Mouse (Mus musculus): ENCODE measurements around the gene Ambp. TPM values are rescaled to one million over a fixed set of nuclear protein-coding genes. Genes with fewer than 3 reads are reported as not detected.

The Ambp gene
- polyA plus RNA-seq, 1 experiment from 2014 or later, result 0.26 TPM

- H3K4me3 ChIP-seq, result no peak overlapping the region
- ATAC-seq (replicated peaks), result peak; percentile 92
- H3K4me1 ChIP-seq, result peaks cover 3% of the 10 kb centered on the region; the same call in 1 of the 2 replicates
- H3K9ac ChIP-seq, result no peak overlapping the region
- H3K9me3 ChIP-seq, result no peaks in the 10 kb centered on the region
- 21% methylated on average over 5 of the region's 5 CpGs for WGBS
- H3K4me2 ChIP-seq, result no peak overlapping the region
- no peaks in the 10 kb centered on the region for H3K36me3 ChIP-seq (replicated peaks)
- no peaks in the 10 kb centered on the region for H3K27me3 ChIP-seq (replicated peaks)
- no peak overlapping the region; the same call in 1 of the 2 replicates for H3K27ac ChIP-seq
Observed at GRCm38 (mm10) chr4:63158961-63159592, 4.5 kb upstream of the Ambp start.

DNA sequence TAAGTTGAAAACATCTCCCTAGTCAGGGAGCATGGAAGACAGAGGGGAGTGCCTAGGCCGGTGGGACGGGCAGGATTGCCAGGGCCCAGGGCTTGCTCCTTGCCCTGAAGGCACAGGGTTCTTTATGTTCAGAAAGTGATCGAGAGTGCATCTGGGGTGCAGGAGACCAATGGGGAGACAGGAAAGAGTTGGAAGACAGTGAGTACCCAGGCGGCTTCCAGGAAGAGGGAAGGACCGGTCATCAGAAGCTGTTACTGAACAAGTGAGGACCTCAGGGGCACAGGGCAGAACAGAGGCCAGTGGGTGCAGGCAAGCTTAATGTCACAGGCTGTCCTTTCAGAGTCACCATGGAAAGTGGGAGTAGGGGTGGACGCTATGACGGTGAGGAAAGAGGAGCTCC is 3.6 kb upstream of the Ambp start:
- ATAC-seq (replicated peaks), result peak; percentile 18; the same call in 1 of the 2 replicates
- no peaks in the 10 kb centered on the region for H3K9me3 ChIP-seq
- no peak overlapping the region for H3K4me3 ChIP-seq
- WGBS, result 92% methylated on average over 7 of the region's 7 CpGs
- no peak overlapping the region for H3K9ac ChIP-seq
- no peak overlapping the region for H3K4me2 ChIP-seq
- H3K27me3 ChIP-seq (replicated peaks), result no peaks in the 10 kb centered on the region
- H3K27ac ChIP-seq, result no peak overlapping the region
- peaks cover 3% of the 10 kb centered on the region; the same call in 1 of the 2 replicates for H3K4me1 ChIP-seq
- H3K36me3 ChIP-seq (replicated peaks), result no peaks in the 10 kb centered on the region

GRCm38 (mm10) chr4:63156726-63157634 is 2.4 kb upstream of the Ambp start:
- no peak for ATAC-seq (replicated peaks)
- 68% methylated on average over 8 of the region's 8 CpGs for WGBS
- Histone ChIP-seq H3K9ac (no peak overlapping the region), H3K9me3 (no peaks in the 10 kb centered on the region), H3K4me1 (peaks cover 3% of the 10 kb centered on the region; the same call in 1 of the 2 replicates), H3K36me3 (replicated peaks) (no peaks in the 10 kb centered on the region), H3K27ac (no peak overlapping the region), H3K27me3 (replicated peaks) (no peaks in the 10 kb centered on the region), H3K4me3 (no peak overlapping the region), H3K4me2 (no peak overlapping the region)

DNA sequence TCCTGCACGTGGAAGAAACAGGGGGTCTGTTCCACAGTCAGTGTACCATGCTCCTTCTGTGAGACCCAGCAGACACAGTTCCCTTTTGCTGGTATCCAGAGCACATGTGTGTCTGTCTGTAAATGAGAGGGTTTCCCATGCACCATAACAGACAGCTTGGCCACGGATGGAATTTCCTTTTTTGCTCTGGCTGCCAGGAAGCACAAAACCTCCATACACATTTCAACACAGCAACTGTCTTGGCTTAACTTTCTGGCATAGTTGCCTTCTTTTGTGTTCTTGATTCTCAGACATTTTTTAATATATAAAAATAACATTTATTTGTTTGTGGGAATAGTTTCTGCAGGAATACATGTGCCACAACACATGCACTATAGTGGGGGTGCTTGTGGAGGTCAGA is 997 bp upstream of the Ambp start:
- no peak for ATAC-seq (replicated peaks)
- Histone ChIP-seq H3K4me1 (peaks cover 3% of the 10 kb centered on the region; the same call in 1 of the 2 replicates), H3K4me2 (no peak overlapping the region), H3K9me3 (no peaks in the 10 kb centered on the region), H3K27me3 (replicated peaks) (no peaks in the 10 kb centered on the region), H3K36me3 (replicated peaks) (no peaks in the 10 kb centered on the region), H3K4me3 (no peak overlapping the region), H3K27ac (no peak overlapping the region), H3K9ac (no peak overlapping the region)
- 75% methylated on average over 2 of the region's 2 CpGs for WGBS

DNA sequence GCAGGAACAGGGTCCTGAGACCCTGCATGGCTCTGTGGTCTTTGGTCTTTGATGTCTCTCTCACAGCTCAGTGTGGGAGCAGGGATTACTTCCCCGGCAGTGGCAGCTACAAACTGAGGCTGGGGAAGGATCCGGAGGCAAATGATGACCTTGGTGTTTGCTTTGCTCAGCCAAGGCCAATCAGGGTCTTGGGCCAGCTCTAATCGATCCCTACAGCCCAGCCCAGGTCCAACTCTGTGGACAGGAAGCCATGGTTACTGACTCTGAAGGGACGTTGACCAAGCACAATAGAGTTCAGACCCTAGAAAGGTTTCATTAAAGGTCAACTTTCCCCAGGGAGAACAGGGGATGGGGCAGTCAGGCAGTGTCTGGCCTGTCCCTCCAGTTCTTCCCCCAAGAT is 571 bp downstream of the Ambp start:
- H3K27ac ChIP-seq, result no peak overlapping the region
- no peaks in the 10 kb centered on the region for H3K36me3 ChIP-seq (replicated peaks)
- H3K9ac ChIP-seq, result no peak overlapping the region
- H3K4me2 ChIP-seq, result no peak overlapping the region
- no peak overlapping the region for H3K4me3 ChIP-seq
- no peak for ATAC-seq (replicated peaks)
- WGBS, result 51% methylated on average over 4 of the region's 4 CpGs
- no peaks in the 10 kb centered on the region for H3K9me3 ChIP-seq
- no peaks in the 10 kb centered on the region for H3K27me3 ChIP-seq (replicated peaks)
- peaks cover under 1% of the 10 kb centered on the region; the same call in 1 of the 2 replicates for H3K4me1 ChIP-seq

GRCm38 (mm10) chr4:63151127-63151526 is 3.5 kb downstream of the Ambp start:
- no peak overlapping the region for H3K4me2 ChIP-seq
- no peaks in the 10 kb centered on the region for H3K36me3 ChIP-seq (replicated peaks)
- no peaks in the 10 kb centered on the region for H3K9me3 ChIP-seq
- H3K4me1 ChIP-seq, result no peaks in the 10 kb centered on the region
- no peak overlapping the region for H3K27ac ChIP-seq
- H3K4me3 ChIP-seq, result no peak overlapping the region
- H3K27me3 ChIP-seq (replicated peaks), result no peaks in the 10 kb centered on the region
- H3K9ac ChIP-seq, result no peak overlapping the region
- 94% methylated on average over 6 of the region's 6 CpGs for WGBS
- no peak for ATAC-seq (replicated peaks)

DNA sequence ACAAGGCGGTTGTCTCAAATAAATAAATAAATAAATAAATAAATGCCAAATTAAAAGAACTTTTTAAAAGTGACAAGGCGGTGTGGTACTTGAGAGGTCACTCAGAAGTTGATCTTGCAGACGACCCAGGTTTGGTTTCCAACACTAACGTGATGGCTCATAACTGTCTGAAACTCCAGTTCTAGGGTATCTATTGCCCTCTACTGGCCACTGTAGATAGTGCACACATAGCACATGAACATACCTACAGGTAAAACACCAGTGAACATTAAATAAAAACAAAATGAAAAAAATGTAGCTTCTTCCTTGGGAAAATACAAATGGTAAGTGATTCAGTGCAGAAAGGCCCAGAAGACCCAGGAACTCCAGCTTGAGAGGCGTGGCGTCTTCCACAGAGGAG is 7.3 kb downstream of the Ambp start:
- no peak for ATAC-seq (replicated peaks)
- WGBS, result 93% methylated on average over 6 of the region's 6 CpGs

GRCm38 (mm10) chr4:63129891-63130624 is 24.5 kb downstream of the Ambp start:
- Histone ChIP-seq H3K9me3 (no peaks in the 10 kb centered on the region), H3K4me1 (no peaks in the 10 kb centered on the region), H3K27ac (no peak overlapping the region), H3K27me3 (replicated peaks) (no peaks in the 10 kb centered on the region), H3K4me2 (no peak overlapping the region), H3K4me3 (no peak overlapping the region), H3K36me3 (replicated peaks) (peaks cover 13% of the 10 kb centered on the region), H3K9ac (no peak overlapping the region)
- WGBS, result 90% methylated on average over 5 of the region's 5 CpGs
- peak; percentile 35; the same call in 1 of the 2 replicates for ATAC-seq (replicated peaks)

More for the DNA sequence above, 7.3 kb downstream of the Ambp start:
- Histone ChIP-seq H3K4me3 (no peak overlapping the region), H3K36me3 (replicated peaks) (no peaks in the 10 kb centered on the region), H3K4me2 (no peak overlapping the region), H3K9ac (no peak overlapping the region), H3K27ac (no peak overlapping the region), H3K27me3 (replicated peaks) (no peaks in the 10 kb centered on the region), H3K4me1 (no peaks in the 10 kb centered on the region), H3K9me3 (no peaks in the 10 kb centered on the region)

- peak; percentile 65; the same call in 1 of the 2 replicates for ATAC-seq (replicated peaks)
- Histone ChIP-seq H3K27me3 (replicated peaks) (no peaks in the 10 kb centered on the region), H3K36me3 (replicated peaks) (peaks cover 13% of the 10 kb centered on the region; the same call in 1 of the 2 replicates), H3K4me3 (no peak overlapping the region), H3K27ac (peak overlapping the region; percentile 40; the same call in 1 of the 2 replicates), H3K9me3 (no peaks in the 10 kb centered on the region), H3K4me2 (no peak overlapping the region), H3K4me1 (no peaks in the 10 kb centered on the region), H3K9ac (no peak overlapping the region)
- 25% methylated on average over 8 of the region's 8 CpGs for WGBS
Observed at GRCm38 (mm10) chr4:63124861-63125466, 29.6 kb downstream of the Ambp start.

DNA sequence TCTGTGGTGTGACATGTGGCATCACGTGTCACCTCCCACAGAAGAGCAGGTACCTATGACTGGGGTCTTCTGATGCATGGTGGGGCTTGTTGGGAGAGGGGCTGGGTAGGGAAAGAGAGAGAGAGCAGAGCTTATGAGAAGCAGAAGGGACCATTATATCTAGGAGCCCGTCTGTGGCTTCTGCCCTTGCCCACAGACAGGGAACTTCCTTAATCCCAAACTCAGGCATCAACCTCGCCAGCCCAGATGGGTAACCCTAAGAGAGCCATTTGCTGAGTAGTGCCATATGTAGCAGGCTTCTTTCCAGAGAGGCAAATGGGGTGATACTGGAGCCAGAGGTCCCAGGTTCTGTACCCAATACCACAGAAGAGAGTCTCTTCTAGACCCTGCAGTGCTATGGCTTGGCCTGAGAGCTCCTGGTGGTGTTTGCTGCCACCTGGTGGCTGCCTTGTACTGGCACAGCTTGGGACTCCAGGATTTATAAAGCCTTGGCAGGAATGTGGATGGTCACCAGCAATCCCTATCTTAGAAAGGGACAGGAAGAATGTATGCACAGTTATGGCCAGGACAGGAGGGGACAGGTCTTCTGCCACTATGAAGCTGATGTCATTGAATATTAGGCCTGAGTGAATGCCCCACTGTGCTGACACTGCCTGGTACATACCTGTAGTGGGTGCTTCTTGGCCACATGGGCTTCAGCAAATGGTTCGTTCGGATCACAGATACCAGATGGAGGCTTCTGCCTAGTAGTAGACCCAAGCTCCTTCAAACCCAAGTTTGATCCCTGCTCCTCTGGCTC is 35.8 kb downstream of the Ambp start:
- ATAC-seq (replicated peaks), result peak; percentile 91
- Histone ChIP-seq H3K27ac (no peak overlapping the region), H3K4me2 (no peak overlapping the region), H3K4me3 (no peak overlapping the region), H3K36me3 (replicated peaks) (peaks cover 13% of the 10 kb centered on the region; the same call in 1 of the 2 replicates), H3K27me3 (replicated peaks) (no peaks in the 10 kb centered on the region), H3K4me1 (no peaks in the 10 kb centered on the region), H3K9me3 (no peaks in the 10 kb centered on the region), H3K9ac (no peak overlapping the region)
- 89% methylated on average over 5 of the region's 5 CpGs for WGBS

DNA sequence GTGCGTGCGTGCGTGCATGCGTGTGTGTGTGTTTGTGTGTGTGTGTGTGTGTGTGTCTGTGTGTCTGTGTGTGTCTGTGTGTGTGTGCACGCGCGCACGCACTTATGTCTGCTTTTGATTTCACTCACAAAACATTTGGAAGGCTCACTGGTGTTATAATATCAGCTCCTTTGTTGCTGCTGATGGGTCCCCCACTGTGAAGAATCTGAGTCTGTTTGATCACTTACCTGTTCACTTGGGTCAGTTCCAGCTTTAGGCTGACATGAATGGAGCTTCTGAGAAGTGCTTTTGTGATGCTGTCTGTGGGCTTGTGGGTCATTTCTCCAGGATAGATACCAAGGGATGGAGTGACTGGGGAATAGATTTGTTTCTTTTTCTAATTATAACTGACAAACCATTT is 48.9 kb downstream of the Ambp start:
- H3K9ac ChIP-seq, result no peak overlapping the region
- no peak overlapping the region for H3K4me3 ChIP-seq
- no peaks in the 10 kb centered on the region for H3K4me1 ChIP-seq
- H3K4me2 ChIP-seq, result no peak overlapping the region
- H3K9me3 ChIP-seq, result no peaks in the 10 kb centered on the region
- ATAC-seq (replicated peaks), result no peak
- 95% methylated on average over 8 of the region's 8 CpGs for WGBS
- H3K36me3 ChIP-seq (replicated peaks), result peaks cover 3% of the 10 kb centered on the region; the same call in 1 of the 2 replicates
- H3K27me3 ChIP-seq (replicated peaks), result no peaks in the 10 kb centered on the region
- no peak overlapping the region for H3K27ac ChIP-seq

Data from midbrain, embryonic 15.5 days (tissue).